Mouse (Mus musculus) kidney, embryonic 14.5 days (tissue): Measurements from ENCODE around the gene Gas7. TPM values are rescaled to one million over a fixed set of nuclear protein-coding genes. Genes with fewer than 3 reads are reported as not detected.

Source experiments
- ATAC-seq: fragments of 200-750 bp; cut with Nextera tagmentation; 2 replicates; pipeline ENCODE4 v1.8.0; 2017; ENCODE audit warnings: moderate number of reproducible peaks, mild to moderate bottlenecking, moderate TSS enrichment, moderate library complexity; ENCODE audit not compliant: low FRiP score, low TSS enrichment
- H3K27ac ChIP-seq: fragments of 300-500 bp; sonication (generic); 2 replicates; pipeline ENCODE4 v1.5.1; 2014; ENCODE audit warnings: low read depth, mild to moderate bottlenecking, low read length, moderate library complexity, mixed read lengths
- H3K27me3 ChIP-seq: fragments of 300-500 bp; sonication (generic); 2 replicates; pipeline ENCODE4 v1.6.1; 2014; ENCODE audit warnings: mild to moderate bottlenecking, low read length; ENCODE audit not compliant: control insufficient read depth, insufficient read depth
- H3K36me3 ChIP-seq: fragments of 300-500 bp; sonication (generic); 2 replicates; pipeline ENCODE4 v1.6.1; 2014; ENCODE audit warnings: low read length, mixed read lengths; ENCODE audit not compliant: control insufficient read depth, insufficient read depth
- H3K4me1 ChIP-seq: fragments of 300-500 bp; sonication (generic); 2 replicates; pipeline ENCODE4 v1.6.1; 2014; ENCODE audit warnings: low read length, mixed read lengths; ENCODE audit not compliant: control insufficient read depth, insufficient read depth
- H3K4me2 ChIP-seq: fragments of 300-500 bp; sonication (generic); replicated peaks from 2 replicates; pipeline ENCODE4 v1.6.1; 2014; ENCODE audit warnings: low read depth, mild to moderate bottlenecking, low read length
- H3K4me3 ChIP-seq: fragments of 300-500 bp; sonication (generic); 2 replicates; pipeline ENCODE4 v1.5.1; 2014; ENCODE audit warnings: mild to moderate bottlenecking, low read length
- H3K9ac ChIP-seq: fragments of 300-500 bp; sonication (generic); 2 replicates; pipeline ENCODE4 v1.6.1; 2014; ENCODE audit warnings: low read depth, mild to moderate bottlenecking, low read length, moderate library complexity
- H3K9me3 ChIP-seq: fragments of 300-500 bp; sonication (generic); 2 replicates; pipeline ENCODE4 v1.6.1; 2016; ENCODE audit warnings: low read length; ENCODE audit not compliant: control insufficient read depth
- WGBS: fragments of 180-500 bp; shearing (Covaris S2); extraction: QIAGEN DNeasy Blood & Tissue Kit; methylation state at CpG from one replicate; pipeline ENCODE4 v1.1.7; 2014; 5-methylcytosine and 5-hydroxymethylcytosine counted together
- polyA plus RNA-seq: library from polyadenylated mRNA; unstranded; fragments of >200 nt; fragmentation: Nextera tagmentation; extraction: Ambion mirVana; gene quantifications from 2 replicates; pipeline ENCODE4 v1.2.1, GENCODE M21; 2014

Gene Gas7
- polyA plus RNA-seq, 1 experiment from 2014 or later: 8.3 TPM

DNA sequence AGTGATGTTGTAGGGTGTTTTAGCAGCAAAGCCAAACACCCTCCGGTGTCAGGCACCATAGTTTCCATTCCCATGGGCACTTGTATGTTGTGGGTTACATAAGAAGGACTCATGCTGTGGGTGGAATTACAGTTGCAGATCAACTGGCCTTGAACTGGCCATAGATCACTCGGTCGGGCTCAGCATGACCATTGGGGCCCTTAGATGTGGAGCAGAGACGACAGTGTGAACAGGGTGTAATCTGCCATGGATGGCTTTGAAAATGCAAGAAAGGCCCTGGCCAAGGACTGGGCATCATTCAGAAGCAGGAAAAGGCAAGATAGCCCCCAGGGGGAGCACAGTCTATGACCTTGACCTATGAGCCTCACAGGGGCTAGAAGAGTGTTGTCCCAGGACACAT lies 112.8 kb downstream of the Gas7 start:
- H3K27ac ChIP-seq: no peak overlapping the region
- H3K4me3 ChIP-seq: no peak overlapping the region
- no peaks in the 10 kb centered on the region for H3K9me3 ChIP-seq
- H3K4me2 ChIP-seq: no peak overlapping the region
- H3K27me3 ChIP-seq: no peaks in the 10 kb centered on the region
- H3K4me1 ChIP-seq: no peaks in the 10 kb centered on the region
- no peaks in the 10 kb centered on the region for H3K36me3 ChIP-seq
- no peak for ATAC-seq
- WGBS: 79% methylated on average over 4 of the region's 4 CpGs
- no peak overlapping the region for H3K9ac ChIP-seq

DNA sequence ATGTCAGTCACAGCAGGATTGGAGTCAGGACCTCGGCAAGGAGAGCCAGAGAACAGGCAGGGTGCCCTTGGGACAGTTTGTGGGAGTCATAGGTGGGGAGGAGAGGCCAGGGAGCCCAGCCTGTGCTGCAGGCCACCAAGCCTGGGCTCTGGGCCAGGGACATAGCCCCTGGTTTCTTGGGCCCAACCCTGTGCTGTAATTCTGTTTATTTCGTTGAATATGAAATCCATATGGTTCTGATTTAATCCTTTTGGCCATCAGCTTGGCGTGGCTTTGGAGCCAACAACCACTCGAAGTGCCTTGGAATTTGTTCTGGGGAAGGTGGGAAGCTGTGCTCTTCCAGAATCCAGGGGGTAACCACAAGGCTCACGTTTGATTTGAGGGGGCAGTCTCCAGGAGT lies 113.6 kb downstream of the Gas7 start:
- Histone ChIP-seq H3K9me3 (no peaks in the 10 kb centered on the region), H3K27ac (no peak overlapping the region), H3K27me3 (no peaks in the 10 kb centered on the region), H3K4me2 (no peak overlapping the region), H3K9ac (no peak overlapping the region), H3K4me3 (no peak overlapping the region), H3K4me1 (no peaks in the 10 kb centered on the region), H3K36me3 (no peaks in the 10 kb centered on the region)
- WGBS: 69% methylated on average over 5 of the region's 5 CpGs
- no peak for ATAC-seq

DNA sequence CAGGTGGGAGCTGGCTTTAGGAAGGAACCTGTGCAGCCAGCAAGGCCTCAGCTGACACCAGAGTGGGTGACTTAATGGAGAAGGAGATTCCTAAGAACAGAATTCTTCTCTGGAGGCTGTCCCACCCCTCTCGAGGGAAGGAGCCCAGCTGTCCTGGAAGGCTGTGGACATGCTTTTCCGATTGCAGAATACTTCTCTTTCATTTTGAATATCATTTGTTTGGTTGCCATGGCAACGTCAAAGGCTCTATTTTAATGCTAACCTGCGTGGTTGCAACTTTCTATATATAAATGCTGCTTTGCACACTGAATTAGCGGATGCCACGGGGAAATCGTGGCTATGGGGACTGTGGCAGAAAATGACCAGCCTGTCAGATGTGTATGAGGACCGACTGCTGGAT lies 115.7 kb downstream of the Gas7 start:
- H3K9ac ChIP-seq: no peak overlapping the region
- no peak overlapping the region for H3K4me2 ChIP-seq
- no peaks in the 10 kb centered on the region for H3K36me3 ChIP-seq
- H3K4me1 ChIP-seq: 0 out of 2 replicates have a peak, but pooled peaks cover 3% of the 10 kb centered on the region
- H3K27ac ChIP-seq: no peak overlapping the region
- no peaks in the 10 kb centered on the region for H3K9me3 ChIP-seq
- no peak overlapping the region for H3K4me3 ChIP-seq
- ATAC-seq: no peak
- WGBS: 80% methylated on average over 8 of the region's 8 CpGs
- no peaks in the 10 kb centered on the region for H3K27me3 ChIP-seq

DNA sequence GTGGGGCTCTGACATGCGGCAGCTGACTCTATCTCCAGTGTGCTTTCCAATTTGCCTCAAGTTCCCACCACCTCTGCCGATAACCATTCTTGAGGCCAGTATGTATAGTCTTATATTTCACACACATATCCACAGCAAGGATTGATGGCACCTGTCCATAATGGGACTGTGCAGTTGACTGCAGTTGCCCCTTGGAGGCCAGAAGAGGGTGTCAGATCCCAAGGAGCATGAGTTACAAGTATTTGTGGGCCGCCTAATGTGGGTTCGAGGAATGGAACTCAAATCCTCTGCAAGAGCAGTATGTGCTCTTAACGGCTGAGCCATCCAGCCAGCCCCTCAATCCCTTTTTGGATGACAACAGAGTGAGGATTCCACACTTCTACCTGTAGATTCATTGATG lies 119.1 kb downstream of the Gas7 start:
- Histone ChIP-seq H3K27me3 (no peaks in the 10 kb centered on the region), H3K36me3 (no peaks in the 10 kb centered on the region), H3K27ac (no peak overlapping the region), H3K9ac (no peak overlapping the region), H3K9me3 (no peaks in the 10 kb centered on the region), H3K4me1 (peaks cover 9% of the 10 kb centered on the region; the same call in 1 of the 2 replicates), H3K4me2 (no peak overlapping the region), H3K4me3 (no peak overlapping the region)
- no peak for ATAC-seq
- WGBS: 82% methylated on average over 5 of the region's 5 CpGs

DNA sequence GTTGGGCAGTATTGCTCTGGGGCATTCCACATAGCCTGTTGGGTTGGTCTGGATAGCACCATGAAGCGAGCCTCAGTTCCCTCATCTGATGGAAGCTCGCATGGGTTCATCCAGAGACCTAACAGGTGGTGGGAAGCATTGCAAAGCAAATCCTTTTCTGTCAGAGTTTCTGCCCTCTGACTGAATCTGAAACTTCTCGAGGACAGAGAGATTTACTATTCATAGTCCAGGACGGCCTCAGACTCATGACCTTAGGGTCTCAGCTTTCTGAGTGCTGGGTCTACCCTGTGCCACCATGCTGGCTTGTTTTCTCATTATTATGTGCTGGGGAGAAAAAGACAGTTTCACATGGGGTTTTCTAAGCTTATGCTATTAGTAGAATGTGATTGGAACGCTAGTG lies 122.2 kb downstream of the Gas7 start:
- no peaks in the 10 kb centered on the region for H3K27me3 ChIP-seq
- WGBS: 50% methylated on average over 5 of the region's 5 CpGs
- ATAC-seq: no peak
- no peak overlapping the region for H3K4me2 ChIP-seq
- H3K9ac ChIP-seq: no peak overlapping the region
- H3K27ac ChIP-seq: no peak overlapping the region
- H3K9me3 ChIP-seq: no peaks in the 10 kb centered on the region
- H3K36me3 ChIP-seq: no peaks in the 10 kb centered on the region
- H3K4me1 ChIP-seq: peaks cover 25% of the 10 kb centered on the region
- H3K4me3 ChIP-seq: no peak overlapping the region

- H3K4me1 ChIP-seq: peaks cover 25% of the 10 kb centered on the region
- 0 out of 2 replicates have a peak overlapping the region, but pooled peaks have one; percentile 19 for H3K27ac ChIP-seq
- H3K4me3 ChIP-seq: no peak overlapping the region
- no peak overlapping the region for H3K9ac ChIP-seq
- ATAC-seq: no peak
- no peak overlapping the region for H3K4me2 ChIP-seq
- 50% methylated on average over 4 of the region's 4 CpGs for WGBS
- no peaks in the 10 kb centered on the region for H3K36me3 ChIP-seq
- no peaks in the 10 kb centered on the region for H3K9me3 ChIP-seq
- H3K27me3 ChIP-seq: no peaks in the 10 kb centered on the region
Measured at GRCm38 (mm10) chr11:67577994-67578393, 122.8 kb downstream of the Gas7 start.

GRCm38 (mm10) chr11:67579136-67579535 lies 123.9 kb downstream of the Gas7 start:
- no peak for ATAC-seq
- WGBS: 54% methylated on average over 9 of the region's 9 CpGs
- Histone ChIP-seq H3K4me1 (peaks cover 25% of the 10 kb centered on the region), H3K9me3 (no peaks in the 10 kb centered on the region), H3K4me2 (no peak overlapping the region), H3K27me3 (no peaks in the 10 kb centered on the region), H3K4me3 (no peak overlapping the region), H3K27ac (no peak overlapping the region), H3K36me3 (no peaks in the 10 kb centered on the region), H3K9ac (no peak overlapping the region)

- Histone ChIP-seq H3K9ac (no peak overlapping the region), H3K27me3 (no peaks in the 10 kb centered on the region), H3K4me1 (peaks cover 22% of the 10 kb centered on the region), H3K27ac (no peak overlapping the region), H3K4me3 (no peak overlapping the region), H3K9me3 (no peaks in the 10 kb centered on the region), H3K4me2 (no peak overlapping the region), H3K36me3 (no peaks in the 10 kb centered on the region)
- WGBS: 59% methylated on average over 7 of the region's 7 CpGs
- ATAC-seq: no peak
Measured at GRCm38 (mm10) chr11:67581549-67581948, 126.3 kb downstream of the Gas7 start.

DNA sequence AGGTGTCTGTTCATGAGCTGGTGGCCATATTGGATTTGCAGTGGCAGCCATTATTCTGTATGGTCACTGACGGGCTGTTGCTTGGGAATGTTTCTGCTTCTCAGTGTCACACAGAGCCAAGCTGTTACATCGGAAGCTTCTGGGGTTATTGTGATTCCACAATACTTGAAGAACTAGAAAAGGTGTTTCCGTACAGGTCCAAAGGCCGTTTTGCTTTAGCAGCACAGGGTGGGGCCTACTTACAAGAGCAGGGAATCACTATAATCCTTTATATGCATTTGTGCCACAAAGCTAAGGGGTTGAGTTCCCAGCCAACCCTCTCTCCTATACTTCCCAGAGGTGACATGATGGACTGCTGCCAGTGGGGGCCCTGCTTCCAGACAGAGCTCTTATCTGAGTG lies 127.3 kb downstream of the Gas7 start:
- no peaks in the 10 kb centered on the region for H3K9me3 ChIP-seq
- H3K9ac ChIP-seq: no peak overlapping the region
- H3K27me3 ChIP-seq: no peaks in the 10 kb centered on the region
- ATAC-seq: no peak
- H3K36me3 ChIP-seq: no peaks in the 10 kb centered on the region
- no peak overlapping the region for H3K27ac ChIP-seq
- H3K4me3 ChIP-seq: no peak overlapping the region
- H3K4me1 ChIP-seq: peaks cover 22% of the 10 kb centered on the region
- 90% methylated on average over 4 of the region's 4 CpGs for WGBS
- no peak overlapping the region for H3K4me2 ChIP-seq

- H3K4me1 ChIP-seq: peaks cover 17% of the 10 kb centered on the region
- H3K27me3 ChIP-seq: no peaks in the 10 kb centered on the region
- no peak overlapping the region for H3K4me2 ChIP-seq
- ATAC-seq: no peak
- no peak overlapping the region for H3K27ac ChIP-seq
- 91% methylated on average over 6 of the region's 6 CpGs for WGBS
- no peak overlapping the region for H3K9ac ChIP-seq
- H3K4me3 ChIP-seq: no peak overlapping the region
- H3K9me3 ChIP-seq: no peaks in the 10 kb centered on the region
- no peaks in the 10 kb centered on the region for H3K36me3 ChIP-seq
Measured at GRCm38 (mm10) chr11:67585016-67585415, 129.8 kb downstream of the Gas7 start.
